Mouse (Mus musculus) ES-E14 (cell line): ENCODE measurements at regions not wholly inside any gene's neighbourhood (a gene's known extent, or its start where the extent isn't known, plus 50 kb on each side); places are given as distances from the start of the nearest gene placed in this dataset.

Experiments
- HCFC1 ChIP-seq: IDR thresholded peaks from 2 replicates; pipeline ENCODE4 v1.6.1; 2012; ENCODE audit warnings: low read length, inconsistent platforms, borderline replicate concordance; ENCODE audit not compliant: insufficient read depth
- ZC3H11A ChIP-seq: IDR thresholded peaks from 2 replicates; pipeline ENCODE4 v1.6.1; 2012; ENCODE audit warnings: low read depth, mild to moderate bottlenecking, inconsistent platforms, low read length, borderline replicate concordance

GRCm38 (mm10) chr16:77420136-77420860 lies 181.6 kb downstream of the Gm11146 start:
- TF ChIP-seq ZC3H11A (no peak), HCFC1 (no peak)
